Mouse (Mus musculus) neural tube, embryonic 14.5 days (tissue): ENCODE results near the gene Rad54l2. TPM values are rescaled to one million over a fixed set of nuclear protein-coding genes. Genes with fewer than 3 reads are reported as not detected.

Experiments used
- ATAC-seq: fragments of 200-750 bp; cut with Nextera tagmentation; 2 replicates; pipeline ENCODE4 v1.8.0; 2017; ENCODE audit warnings: low read depth, mild to moderate bottlenecking, moderate TSS enrichment, moderate library complexity
- H3K27ac ChIP-seq: fragments of 300-500 bp; sonication (generic); 2 replicates; pipeline ENCODE4 v1.5.1; 2014; ENCODE audit warnings: low read depth, mild to moderate bottlenecking, control low read depth, low read length, moderate library complexity, mixed read lengths
- H3K27me3 ChIP-seq: fragments of 300-500 bp; sonication (generic); 2 replicates; pipeline ENCODE4 v1.6.1; 2014; ENCODE audit warnings: low read length; ENCODE audit not compliant: control insufficient read depth, insufficient read depth
- H3K36me3 ChIP-seq: fragments of 300-500 bp; sonication (generic); 2 replicates; pipeline ENCODE4 v1.6.1; 2014; ENCODE audit warnings: low read length, mixed read lengths; ENCODE audit not compliant: control insufficient read depth, insufficient read depth
- H3K4me1 ChIP-seq: fragments of 300-500 bp; sonication (generic); 2 replicates; pipeline ENCODE4 v1.6.1; 2014; ENCODE audit warnings: low read length; ENCODE audit not compliant: control insufficient read depth, insufficient read depth
- H3K4me2 ChIP-seq: fragments of 300-500 bp; sonication (generic); 2 replicates; pipeline ENCODE4 v1.6.1; 2014; ENCODE audit warnings: mild to moderate bottlenecking, low read depth, low read length, control low read depth
- H3K4me3 ChIP-seq: fragments of 300-500 bp; sonication (generic); 2 replicates; pipeline ENCODE4 v1.5.1; 2014; ENCODE audit warnings: low read depth, low read length, control low read depth, mixed read lengths
- H3K9ac ChIP-seq: fragments of 300-500 bp; sonication (generic); replicated peaks from 2 replicates; pipeline ENCODE4 v1.6.1; 2014; ENCODE audit warnings: low read depth, mild to moderate bottlenecking, control low read depth, low read length, mixed read lengths
- H3K9me3 ChIP-seq: fragments of 300-500 bp; sonication (generic); 2 replicates; pipeline ENCODE4 v1.6.1; 2016; ENCODE audit warnings: low read length; ENCODE audit not compliant: control insufficient read depth
- WGBS: fragments of 180-500 bp; shearing (Covaris S2); extraction: QIAGEN DNeasy Blood & Tissue Kit; methylation state at CpG from one replicate; pipeline ENCODE4 v1.1.7; 2014; 5-methylcytosine and 5-hydroxymethylcytosine counted together
- polyA plus RNA-seq: library from polyadenylated mRNA; unstranded; fragments of >200 nt; fragmentation: Nextera tagmentation; extraction: Ambion mirVana; gene quantifications from 2 replicates; pipeline ENCODE4 v1.2.1, GENCODE M21; 2014

The Rad54l2 gene
- polyA plus RNA-seq, 1 experiment from 2014 or later = 5.7 TPM

- Histone ChIP-seq H3K9me3 (no peaks in the 10 kb centered on the region), H3K4me2 (no peak overlapping the region), H3K27ac (no peak overlapping the region), H3K9ac (no peak overlapping the region), H3K27me3 (no peaks in the 10 kb centered on the region), H3K36me3 (peaks cover 14% of the 10 kb centered on the region; the same call in 1 of the 2 replicates), H3K4me1 (peaks cover 7% of the 10 kb centered on the region; the same call in 1 of the 2 replicates), H3K4me3 (no peak overlapping the region)
- no peak for ATAC-seq
- 86% methylated on average over 8 of the region's 8 CpGs for WGBS
Measured at GRCm38 (mm10) chr9:106688834-106689233, 100.2 kb downstream of the Rad54l2 start.

GRCm38 (mm10) chr9:106686983-106687650, 101.9 kb downstream of the Rad54l2 start:
- peaks cover 7% of the 10 kb centered on the region; the same call in 1 of the 2 replicates for H3K4me1 ChIP-seq
- ATAC-seq = peak; percentile 52; the same call in 1 of the 2 replicates
- H3K36me3 ChIP-seq = 0 out of 2 replicates have a peak, but pooled peaks cover 3% of the 10 kb centered on the region
- no peaks in the 10 kb centered on the region for H3K9me3 ChIP-seq
- no peak overlapping the region for H3K4me3 ChIP-seq
- 36% methylated on average over 8 of the region's 8 CpGs for WGBS
- no peaks in the 10 kb centered on the region for H3K27me3 ChIP-seq
- no peak overlapping the region for H3K9ac ChIP-seq
- H3K27ac ChIP-seq = no peak overlapping the region
- 0 out of 2 replicates have a peak overlapping the region, but pooled peaks have one; percentile 6 for H3K4me2 ChIP-seq

DNA sequence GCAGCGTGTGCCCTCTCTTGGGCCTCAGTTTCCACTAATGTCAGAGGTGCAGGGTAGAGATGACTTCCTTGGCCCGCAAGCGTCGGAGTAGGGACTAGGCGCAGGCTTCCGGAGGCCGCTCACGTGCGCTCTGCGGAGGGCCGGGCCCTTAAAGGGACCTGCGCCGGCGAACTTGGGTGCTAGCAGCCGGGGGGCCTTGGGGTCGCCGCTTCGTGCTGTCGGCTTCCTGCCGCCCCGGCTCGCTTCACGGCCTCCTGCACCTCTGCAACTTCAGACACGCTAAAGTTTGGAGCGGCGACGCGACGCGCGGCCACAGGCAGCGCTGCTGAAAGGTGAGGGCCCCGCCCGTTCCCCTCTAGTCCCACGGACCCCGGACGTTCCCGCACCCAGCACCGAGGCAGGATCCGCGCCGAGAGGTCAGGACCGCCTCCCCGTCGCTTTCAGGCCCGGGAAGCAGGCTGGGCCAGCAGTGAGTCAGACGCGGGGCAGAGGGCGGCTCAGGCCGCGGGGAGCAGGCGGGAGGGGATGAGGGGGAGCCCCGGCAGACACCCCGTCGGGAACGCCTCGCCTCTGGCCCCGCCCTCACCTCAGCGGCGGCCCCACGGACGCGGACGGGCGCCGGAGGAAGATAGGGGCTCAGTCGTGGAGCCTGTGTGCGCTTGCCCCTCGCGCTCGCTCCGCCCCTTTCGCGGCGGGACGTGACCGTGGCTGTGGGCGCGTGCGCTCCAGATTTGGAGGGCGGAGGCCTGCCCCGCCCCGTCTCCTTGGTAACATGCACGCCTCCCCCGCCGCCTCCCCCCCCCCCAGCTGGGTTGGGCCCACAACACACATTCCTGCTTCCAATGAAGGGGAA, 103.5 kb downstream of the Rad54l2 start, which contains the start of gene Tex264:
Gene Tex264, minus strand, starts transcription at position 679 of the 853 bp plus-strand sequence.
- WGBS = under 1% methylated on average over 67 of the region's 86 CpGs
- peak within 1 kb of the TSS; percentile 85 for H3K4me3 ChIP-seq
- H3K4me1 ChIP-seq = peaks cover 7% of the 10 kb centered on the region; the same call in 1 of the 2 replicates
- no peaks in the 10 kb centered on the region for H3K9me3 ChIP-seq
- H3K4me2 ChIP-seq = peak within 1 kb of the TSS; percentile 98
- H3K27ac ChIP-seq = peak within 1 kb of the TSS; percentile 35; the same call in 1 of the 2 replicates
- H3K27me3 ChIP-seq = no peaks in the 10 kb centered on the region
- H3K9ac ChIP-seq = peak within 1 kb of the TSS; percentile 86
- H3K36me3 ChIP-seq = peaks cover 10% of the 10 kb centered on the region; the same call in 1 of the 2 replicates
- ATAC-seq = peak; percentile 93

GRCm38 (mm10) chr9:106684918-106685248, 104.1 kb downstream of the Rad54l2 start:
- H3K9me3 ChIP-seq = no peaks in the 10 kb centered on the region
- peak; percentile 8; the same call in 1 of the 2 replicates for ATAC-seq
- peak overlapping the region; percentile 86 for H3K9ac ChIP-seq
- H3K4me1 ChIP-seq = peaks cover 7% of the 10 kb centered on the region; the same call in 1 of the 2 replicates
- H3K27me3 ChIP-seq = no peaks in the 10 kb centered on the region
- no peak overlapping the region for H3K27ac ChIP-seq
- H3K36me3 ChIP-seq = peaks cover 9% of the 10 kb centered on the region; the same call in 1 of the 2 replicates
- H3K4me2 ChIP-seq = peak overlapping the region; percentile 98
- WGBS = 8% methylated on average over 11 of the region's 14 CpGs
- H3K4me3 ChIP-seq = peak overlapping the region; percentile 85

- Histone ChIP-seq H3K4me2 (peak overlapping the region; percentile 98), H3K4me3 (peak overlapping the region; percentile 85), H3K9me3 (no peaks in the 10 kb centered on the region), H3K36me3 (peaks cover 9% of the 10 kb centered on the region; the same call in 1 of the 2 replicates), H3K27me3 (no peaks in the 10 kb centered on the region), H3K27ac (no peak overlapping the region), H3K4me1 (peaks cover 7% of the 10 kb centered on the region; the same call in 1 of the 2 replicates), H3K9ac (no peak overlapping the region; the same call in 1 of the 2 replicates)
- ATAC-seq = no peak
- WGBS = 84% methylated on average over 6 of the region's 6 CpGs
Measured at GRCm38 (mm10) chr9:106684093-106684872, 104.7 kb downstream of the Rad54l2 start.

DNA sequence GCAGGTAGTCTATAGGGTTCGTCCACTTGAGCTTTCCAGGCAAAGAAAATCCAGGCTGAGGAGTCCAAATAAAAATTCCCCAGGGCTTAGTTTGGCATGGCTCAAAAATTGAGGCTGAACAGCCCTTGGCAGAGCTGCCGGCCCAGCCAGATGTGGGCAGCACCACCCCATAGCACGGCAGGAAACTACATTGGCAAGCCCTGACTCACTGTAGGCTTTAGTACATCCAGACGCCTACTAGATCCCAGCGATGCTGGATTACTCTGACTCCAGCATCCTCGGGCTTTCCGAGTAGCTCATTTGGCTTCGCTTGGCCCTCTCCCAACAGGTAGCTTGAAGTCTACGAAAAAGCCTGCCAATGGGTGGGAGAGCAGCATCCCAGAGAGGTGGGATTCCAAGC, 108.0 kb downstream of the Rad54l2 start:
- WGBS = 87% methylated on average over 9 of the region's 9 CpGs
- Histone ChIP-seq H3K36me3 (peaks cover 9% of the 10 kb centered on the region; the same call in 1 of the 2 replicates), H3K27me3 (no peaks in the 10 kb centered on the region), H3K9ac (no peak overlapping the region), H3K27ac (no peak overlapping the region), H3K4me3 (no peak overlapping the region), H3K4me1 (peaks cover 4% of the 10 kb centered on the region; the same call in 1 of the 2 replicates), H3K9me3 (no peaks in the 10 kb centered on the region), H3K4me2 (no peak overlapping the region)
- ATAC-seq = no peak

DNA sequence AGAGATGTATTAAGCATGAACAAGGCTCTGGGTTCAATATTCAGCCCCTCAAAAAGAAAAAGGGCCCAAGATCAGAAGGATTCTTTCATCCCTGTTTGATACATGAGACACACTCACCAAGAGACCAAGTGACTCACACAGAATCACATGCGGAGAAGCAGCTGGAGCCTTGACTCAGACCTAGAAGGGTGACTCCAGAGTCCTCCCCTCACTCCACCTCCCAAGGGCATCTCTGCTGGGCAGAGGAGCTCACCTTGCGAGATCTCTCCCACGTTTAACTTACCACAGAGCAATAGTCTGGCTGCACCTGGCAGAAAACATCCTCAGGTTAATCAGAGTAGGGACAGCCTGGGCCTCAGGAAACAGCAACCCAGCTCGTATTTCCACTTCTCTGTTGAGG, 110.8 kb downstream of the Rad54l2 start:
- Histone ChIP-seq H3K27ac (no peak overlapping the region), H3K9ac (no peak overlapping the region), H3K27me3 (no peaks in the 10 kb centered on the region), H3K9me3 (no peaks in the 10 kb centered on the region), H3K4me2 (no peak overlapping the region), H3K4me1 (no peaks in the 10 kb centered on the region), H3K36me3 (peaks cover 15% of the 10 kb centered on the region), H3K4me3 (no peak overlapping the region)
- ATAC-seq = no peak
- 85% methylated on average over 4 of the region's 4 CpGs for WGBS

DNA sequence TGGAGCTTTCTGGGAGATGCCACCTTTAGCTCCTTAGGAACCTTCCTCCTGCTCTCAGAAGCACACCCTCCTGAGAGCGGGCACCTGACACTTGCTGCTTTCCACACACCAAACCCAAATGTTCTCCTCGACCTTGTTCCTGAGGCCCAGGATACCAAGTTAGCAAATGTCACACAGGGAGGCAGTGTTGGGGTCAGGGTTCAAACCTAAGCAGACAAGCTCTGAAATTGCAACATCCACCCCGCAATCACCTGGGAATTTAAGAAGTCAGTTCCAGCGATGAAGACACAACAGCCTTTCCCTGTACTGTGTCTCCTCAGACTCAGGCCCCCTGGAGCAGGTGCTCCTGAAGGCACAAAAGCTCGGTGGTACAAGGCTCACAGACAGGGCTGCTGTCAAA, 111.3 kb downstream of the Rad54l2 start:
- no peak overlapping the region for H3K27ac ChIP-seq
- H3K4me3 ChIP-seq = no peak overlapping the region
- H3K4me2 ChIP-seq = no peak overlapping the region
- H3K9ac ChIP-seq = no peak overlapping the region
- no peaks in the 10 kb centered on the region for H3K9me3 ChIP-seq
- 91% methylated on average over 5 of the region's 5 CpGs for WGBS
- H3K27me3 ChIP-seq = no peaks in the 10 kb centered on the region
- ATAC-seq = no peak
- peaks cover 20% of the 10 kb centered on the region for H3K36me3 ChIP-seq
- no peaks in the 10 kb centered on the region for H3K4me1 ChIP-seq
